Mouse (Mus musculus) neural tube, embryonic 11.5 days (tissue): Measurements from ENCODE around the gene Frmpd1. TPM values are rescaled to one million over a fixed set of nuclear protein-coding genes. Genes with fewer than 3 reads are reported as not detected.

Source experiments
- ATAC-seq: fragments of 200-750 bp; cut with Nextera tagmentation; 2 replicates; pipeline ENCODE4 v1.8.0; 2017; ENCODE audit warnings: moderate number of reproducible peaks, mild to moderate bottlenecking, moderate TSS enrichment, moderate library complexity; ENCODE audit not compliant: insufficient read depth, low FRiP score, low TSS enrichment
- DNase-seq: peaks from one replicate; pipeline ENCODE4 v3.0.0-alpha.2; 2015; ENCODE audit warnings: low spot score
- H3K27ac ChIP-seq: fragments of 300-500 bp; sonication (generic); 2 replicates; pipeline ENCODE4 v1.5.1; 2014; ENCODE audit warnings: low read depth, mild to moderate bottlenecking, low read length
- H3K27me3 ChIP-seq: fragments of 300-500 bp; sonication (generic); 2 replicates; pipeline ENCODE4 v1.6.1; 2014; ENCODE audit warnings: mild to moderate bottlenecking, low read length, mixed read lengths; ENCODE audit not compliant: control insufficient read depth, insufficient read depth
- H3K36me3 ChIP-seq: fragments of 300-500 bp; sonication (generic); 2 replicates; pipeline ENCODE4 v1.6.1; 2014; ENCODE audit warnings: mild to moderate bottlenecking, low read length, moderate library complexity, mixed read lengths; ENCODE audit not compliant: control insufficient read depth, insufficient read depth
- H3K4me1 ChIP-seq: fragments of 300-500 bp; sonication (generic); 2 replicates; pipeline ENCODE4 v1.6.1; 2014; ENCODE audit warnings: low read length, mixed read lengths; ENCODE audit not compliant: control insufficient read depth, insufficient read depth
- H3K4me2 ChIP-seq: fragments of 300-500 bp; sonication (generic); 2 replicates; pipeline ENCODE4 v1.6.1; 2014; ENCODE audit warnings: low read depth, mild to moderate bottlenecking, moderate library complexity
- H3K4me3 ChIP-seq: fragments of 300-500 bp; sonication (generic); 2 replicates; pipeline ENCODE4 v1.5.1; 2014; ENCODE audit warnings: low read depth, low read length
- H3K9ac ChIP-seq: fragments of 300-500 bp; sonication (generic); 2 replicates; pipeline ENCODE4 v1.6.1; 2014; ENCODE audit warnings: mild to moderate bottlenecking, low read length
- H3K9me3 ChIP-seq: fragments of 300-500 bp; sonication (generic); 2 replicates; pipeline ENCODE4 v1.6.1; 2016; ENCODE audit warnings: low read length; ENCODE audit not compliant: control insufficient read depth
- WGBS: fragments of 180-500 bp; shearing (Covaris S2); extraction: QIAGEN DNeasy Blood & Tissue Kit; methylation state at CpG from one replicate; pipeline ENCODE4 v1.1.7; 2014; 5-methylcytosine and 5-hydroxymethylcytosine counted together
- polyA plus RNA-seq: library from polyadenylated mRNA; unstranded; fragments of >200 nt; fragmentation: Nextera tagmentation; extraction: Ambion mirVana; gene quantifications from 2 replicates; pipeline ENCODE4 v1.2.1, GENCODE M21; 2014

The Frmpd1 gene
- polyA plus RNA-seq, 1 experiment from 2014 or later = 3.4 TPM

GRCm38 (mm10) chr4:45165477-45165876 is 19.2 kb upstream of the Frmpd1 start:
- WGBS = 91% methylated on average over 1 of the region's 1 CpGs
- ATAC-seq = no peak
- Histone ChIP-seq H3K4me2 (no peak overlapping the region), H3K4me3 (no peak overlapping the region), H3K9ac (no peak overlapping the region), H3K27ac (no peak overlapping the region), H3K9me3 (0 out of 2 replicates have a peak, but pooled peaks cover 2% of the 10 kb centered on the region), H3K27me3 (no peaks in the 10 kb centered on the region), H3K36me3 (no peaks in the 10 kb centered on the region), H3K4me1 (no peaks in the 10 kb centered on the region)
- DNase-seq = no peak

- no peak overlapping the region for H3K4me3 ChIP-seq
- no peak overlapping the region for H3K27ac ChIP-seq
- H3K4me1 ChIP-seq = no peaks in the 10 kb centered on the region
- H3K27me3 ChIP-seq = no peaks in the 10 kb centered on the region
- no peaks in the 10 kb centered on the region for H3K36me3 ChIP-seq
- no peak overlapping the region for H3K4me2 ChIP-seq
- H3K9ac ChIP-seq = no peak overlapping the region
- 0 out of 2 replicates have a peak, but pooled peaks cover 2% of the 10 kb centered on the region for H3K9me3 ChIP-seq
- ATAC-seq = no peak
- DNase-seq = no peak
- WGBS = 82% methylated on average over 3 of the region's 3 CpGs
Observed at GRCm38 (mm10) chr4:45165955-45166354, 18.7 kb upstream of the Frmpd1 start.

GRCm38 (mm10) chr4:45171340-45171739 is 13.3 kb upstream of the Frmpd1 start:
- Histone ChIP-seq H3K4me2 (no peak overlapping the region), H3K27ac (no peak overlapping the region), H3K4me1 (no peaks in the 10 kb centered on the region), H3K4me3 (no peak overlapping the region), H3K9ac (no peak overlapping the region), H3K9me3 (no peaks in the 10 kb centered on the region), H3K27me3 (no peaks in the 10 kb centered on the region), H3K36me3 (no peaks in the 10 kb centered on the region)
- ATAC-seq (no peak), DNase-seq (no peak)
- 82% methylated on average over 9 of the region's 9 CpGs for WGBS

GRCm38 (mm10) chr4:45183818-45184520 is 706 bp upstream of the Frmpd1 start:
- ATAC-seq (0 out of 2 replicates have a peak, but pooled peaks have one; percentile 8), DNase-seq (no peak)
- Histone ChIP-seq H3K4me3 (peak overlapping the region; percentile 59), H3K4me2 (peak overlapping the region; percentile 100), H3K9me3 (no peaks in the 10 kb centered on the region), H3K9ac (peak overlapping the region; percentile 67), H3K27me3 (no peaks in the 10 kb centered on the region), H3K36me3 (no peaks in the 10 kb centered on the region), H3K4me1 (no peaks in the 10 kb centered on the region), H3K27ac (no peak overlapping the region)
- WGBS = 26% methylated on average over 13 of the region's 13 CpGs

GRCm38 (mm10) chr4:45185331-45185669 is 625 bp downstream of the Frmpd1 start:
- peak overlapping the region; percentile 67 for H3K9ac ChIP-seq
- no peaks in the 10 kb centered on the region for H3K4me1 ChIP-seq
- ATAC-seq = no peak
- H3K27me3 ChIP-seq = no peaks in the 10 kb centered on the region
- H3K27ac ChIP-seq = no peak overlapping the region
- H3K4me2 ChIP-seq = peak overlapping the region; percentile 100
- H3K4me3 ChIP-seq = peak overlapping the region; percentile 59
- no peaks in the 10 kb centered on the region for H3K9me3 ChIP-seq
- no peak for DNase-seq
- H3K36me3 ChIP-seq = no peaks in the 10 kb centered on the region
- WGBS = under 1% methylated on average over 10 of the region's 10 CpGs

- Histone ChIP-seq H3K4me3 (no peak overlapping the region), H3K36me3 (no peaks in the 10 kb centered on the region), H3K9me3 (no peaks in the 10 kb centered on the region), H3K4me1 (no peaks in the 10 kb centered on the region), H3K27ac (no peak overlapping the region), H3K4me2 (no peak overlapping the region), H3K9ac (no peak overlapping the region), H3K27me3 (no peaks in the 10 kb centered on the region)
- 72% methylated on average over 3 of the region's 3 CpGs for WGBS
- DNase-seq = no peak
- ATAC-seq = no peak
Observed at GRCm38 (mm10) chr4:45198296-45198695, 13.6 kb downstream of the Frmpd1 start.

GRCm38 (mm10) chr4:45203283-45203682 is 18.6 kb downstream of the Frmpd1 start:
- no peak overlapping the region for H3K4me3 ChIP-seq
- no peak for ATAC-seq
- WGBS = 84% methylated on average over 7 of the region's 7 CpGs
- H3K36me3 ChIP-seq = no peaks in the 10 kb centered on the region
- H3K4me1 ChIP-seq = no peaks in the 10 kb centered on the region
- H3K4me2 ChIP-seq = no peak overlapping the region
- H3K9me3 ChIP-seq = no peaks in the 10 kb centered on the region
- H3K9ac ChIP-seq = no peak overlapping the region
- no peak overlapping the region for H3K27ac ChIP-seq
- no peak for DNase-seq
- H3K27me3 ChIP-seq = no peaks in the 10 kb centered on the region

- Histone ChIP-seq H3K9me3 (no peaks in the 10 kb centered on the region), H3K27me3 (no peaks in the 10 kb centered on the region), H3K4me3 (no peak overlapping the region), H3K36me3 (no peaks in the 10 kb centered on the region), H3K27ac (no peak overlapping the region), H3K4me1 (no peaks in the 10 kb centered on the region), H3K4me2 (no peak overlapping the region), H3K9ac (no peak overlapping the region)
- WGBS = 72% methylated on average over 4 of the region's 4 CpGs
- DNase-seq (no peak), ATAC-seq (no peak)
Observed at GRCm38 (mm10) chr4:45207444-45207843, 22.8 kb downstream of the Frmpd1 start.

GRCm38 (mm10) chr4:45208832-45209363 is 24.2 kb downstream of the Frmpd1 start:
- DNase-seq (no peak), ATAC-seq (no peak)
- no peaks in the 10 kb centered on the region for H3K36me3 ChIP-seq
- no peak overlapping the region for H3K4me2 ChIP-seq
- H3K27me3 ChIP-seq = no peaks in the 10 kb centered on the region
- H3K9me3 ChIP-seq = no peaks in the 10 kb centered on the region
- H3K4me3 ChIP-seq = no peak overlapping the region
- no peak overlapping the region for H3K27ac ChIP-seq
- H3K9ac ChIP-seq = no peak overlapping the region
- 0 out of 2 replicates have a peak, but pooled peaks cover 2% of the 10 kb centered on the region for H3K4me1 ChIP-seq
- WGBS = 80% methylated on average over 12 of the region's 12 CpGs
